Mouse (Mus musculus): ENCODE measurements at regions not wholly inside any gene's neighbourhood (a gene's known extent, or its start where the extent isn't known, plus 50 kb on each side); places are given as distances from the start of the nearest gene placed in this dataset.

- H3K27me3 ChIP-seq (ENCODE audit: control insufficient read depth, insufficient read depth, low read length), result no peaks in the 10 kb centered on the region
- H3K4me3 ChIP-seq (replicated peaks; ENCODE audit: low read length), result no peak overlapping the region
Observed at GRCm38 (mm10) chr6:51200837-51201236, 231.6 kb upstream of the Nfe2l3 start.

GRCm38 (mm10) chr6:51204306-51204705, 228.2 kb upstream of the Nfe2l3 start:
- no peak for ATAC-seq (ENCODE audit: low FRiP score, low read depth)
- H3K27me3 ChIP-seq (ENCODE audit: control insufficient read depth, insufficient read depth, low read length), result peaks cover 5% of the 10 kb centered on the region; the same call in 1 of the 2 replicates
- TF ChIP-seq POLR2A (IDR thresholded peaks at IDR 0.05; ENCODE audit: borderline replicate concordance, extremely low read depth, insufficient read depth, insufficient read length), result no peak
- no peak overlapping the region for H3K4me2 ChIP-seq (replicated peaks; ENCODE audit: low read depth, low read length, severe bottlenecking)
- WGBS, result 73% methylated on average over 3 of the region's 3 CpGs
- H3K4me3 ChIP-seq (replicated peaks; ENCODE audit: low read length), result no peak overlapping the region
- DNase-seq (ENCODE audit: low spot score), result no peak
- H3K4me1 ChIP-seq (ENCODE audit: control insufficient read depth, insufficient read depth, low read length), result peaks cover 9% of the 10 kb centered on the region; the same call in 1 of the 2 replicates
- no peak overlapping the region for H3K27ac ChIP-seq (replicated peaks; ENCODE audit: low read depth, low read length)
- H3K9ac ChIP-seq (ENCODE audit: low read depth, low read length, severe bottlenecking), result no peak overlapping the region
- no peaks in the 10 kb centered on the region for H3K36me3 ChIP-seq (ENCODE audit: control insufficient read depth, insufficient read depth, low read length)
- H3K9me3 ChIP-seq (ENCODE audit: control insufficient read depth, low read length), result no peaks in the 10 kb centered on the region

More at GRCm38 (mm10) chr6:51200837-51201236, 231.6 kb upstream of the Nfe2l3 start:
- Histone ChIP-seq H3K36me3 (ENCODE audit: control insufficient read depth, insufficient read depth, low read length) (no peaks in the 10 kb centered on the region), H3K27ac (replicated peaks; ENCODE audit: low read depth, low read length) (no peak overlapping the region), H3K4me2 (replicated peaks; ENCODE audit: low read depth, low read length, severe bottlenecking) (no peak overlapping the region), H3K9ac (ENCODE audit: low read depth, low read length, severe bottlenecking) (no peak overlapping the region), H3K4me1 (ENCODE audit: control insufficient read depth, insufficient read depth, low read length) (peaks cover 18% of the 10 kb centered on the region), H3K9me3 (ENCODE audit: control insufficient read depth, low read length) (no peaks in the 10 kb centered on the region)
- 75% methylated on average over 14 of the region's 14 CpGs for WGBS
- TF ChIP-seq POLR2A (IDR thresholded peaks at IDR 0.05; ENCODE audit: borderline replicate concordance, extremely low read depth, insufficient read depth, insufficient read length), result no peak
- ATAC-seq (ENCODE audit: low FRiP score, low read depth) (no peak), DNase-seq (ENCODE audit: low spot score) (no peak)

- Histone ChIP-seq H3K4me1 (ENCODE audit: control insufficient read depth, insufficient read depth, low read length) (peaks cover 5% of the 10 kb centered on the region; the same call in 1 of the 2 replicates), H3K4me2 (replicated peaks; ENCODE audit: low read depth, low read length, severe bottlenecking) (no peak overlapping the region), H3K9ac (ENCODE audit: low read depth, low read length, severe bottlenecking) (no peak overlapping the region), H3K9me3 (ENCODE audit: control insufficient read depth, low read length) (no peaks in the 10 kb centered on the region), H3K36me3 (ENCODE audit: control insufficient read depth, insufficient read depth, low read length) (no peaks in the 10 kb centered on the region), H3K4me3 (replicated peaks; ENCODE audit: low read length) (no peak overlapping the region), H3K27me3 (ENCODE audit: control insufficient read depth, insufficient read depth, low read length) (peaks cover 5% of the 10 kb centered on the region; the same call in 1 of the 2 replicates), H3K27ac (replicated peaks; ENCODE audit: low read depth, low read length) (no peak overlapping the region)
- no peak for DNase-seq (ENCODE audit: low spot score)
- no peak for ATAC-seq (ENCODE audit: low FRiP score, low read depth)
- 77% methylated on average over 11 of the region's 11 CpGs for WGBS
- no peak for TF ChIP-seq POLR2A (IDR thresholded peaks at IDR 0.05; ENCODE audit: borderline replicate concordance, extremely low read depth, insufficient read depth, insufficient read length)
Observed at GRCm38 (mm10) chr6:51205411-51205810, 227.1 kb upstream of the Nfe2l3 start.

GRCm38 (mm10) chr6:51206712-51207505, 225.6 kb upstream of the Nfe2l3 start:
- peaks cover 7% of the 10 kb centered on the region for H3K4me1 ChIP-seq (ENCODE audit: control insufficient read depth, insufficient read depth, low read length)
- no peak overlapping the region for H3K4me3 ChIP-seq (replicated peaks; ENCODE audit: low read length)
- whole genome bisulfite sequencing, result 17% methylated on average over 11 of the region's 11 CpGs
- H3K27ac ChIP-seq (replicated peaks; ENCODE audit: low read depth, low read length), result no peak overlapping the region
- DNase-seq (ENCODE audit: low spot score), result no peak
- H3K4me2 ChIP-seq (replicated peaks; ENCODE audit: low read depth, low read length, severe bottlenecking), result no peak overlapping the region
- TF ChIP-seq POLR2A (IDR thresholded peaks at IDR 0.05; ENCODE audit: borderline replicate concordance, extremely low read depth, insufficient read depth, insufficient read length), result no peak
- no peak for ATAC-seq (ENCODE audit: low FRiP score, low read depth)
- H3K9ac ChIP-seq (ENCODE audit: low read depth, low read length, severe bottlenecking), result no peak overlapping the region
- no peaks in the 10 kb centered on the region for H3K9me3 ChIP-seq (ENCODE audit: control insufficient read depth, low read length)
- H3K27me3 ChIP-seq (ENCODE audit: control insufficient read depth, insufficient read depth, low read length), result peaks cover 5% of the 10 kb centered on the region; the same call in 1 of the 2 replicates
- H3K36me3 ChIP-seq (ENCODE audit: control insufficient read depth, insufficient read depth, low read length), result no peaks in the 10 kb centered on the region

GRCm38 (mm10) chr6:51207587-51208361, 224.7 kb upstream of the Nfe2l3 start:
- H3K4me3 ChIP-seq (replicated peaks; ENCODE audit: low read length), result peak overlapping the region; percentile 8; the same call in 1 of the 2 replicates
- H3K4me2 ChIP-seq (replicated peaks; ENCODE audit: low read depth, low read length, severe bottlenecking), result peak overlapping the region; percentile 28
- TF ChIP-seq POLR2A (IDR thresholded peaks at IDR 0.05; ENCODE audit: borderline replicate concordance, extremely low read depth, insufficient read depth, insufficient read length), result no peak
- WGBS, result 5% methylated on average over 17 of the region's 21 CpGs
- ATAC-seq (ENCODE audit: low FRiP score, low read depth) (no peak), DNase-seq (ENCODE audit: low spot score) (no peak)
- H3K9me3 ChIP-seq (ENCODE audit: control insufficient read depth, low read length), result no peaks in the 10 kb centered on the region
- H3K36me3 ChIP-seq (ENCODE audit: control insufficient read depth, insufficient read depth, low read length), result no peaks in the 10 kb centered on the region
- peaks cover 7% of the 10 kb centered on the region for H3K4me1 ChIP-seq (ENCODE audit: control insufficient read depth, insufficient read depth, low read length)
- no peak overlapping the region for H3K27ac ChIP-seq (replicated peaks; ENCODE audit: low read depth, low read length)
- peaks cover 5% of the 10 kb centered on the region; the same call in 1 of the 2 replicates for H3K27me3 ChIP-seq (ENCODE audit: control insufficient read depth, insufficient read depth, low read length)
- H3K9ac ChIP-seq (ENCODE audit: low read depth, low read length, severe bottlenecking), result no peak overlapping the region

Measured in limb, embryonic 14.5 days (tissue).